Mouse (Mus musculus) liver, adult 2 months (tissue): ENCODE data around the gene C1s1. TPM values are rescaled to one million over a fixed set of nuclear protein-coding genes. Genes with fewer than 3 reads are reported as not detected.
"Not testable (repeated sequence)": the region's sequence is repeated elsewhere in the genome, so short reads cannot be mapped to it uniquely, and the experiment has no call there.

ENCODE experiments used
- DNase-seq: peaks from one replicate; pipeline ENCODE4 v3.0.0-alpha.2; 2011; ENCODE audit warnings: low read depth, low spot score; ENCODE audit errors: extremely low read depth
- H3K27ac ChIP-seq: fragments of 200-500 bp; replicated peaks from 2 replicates; pipeline ENCODE4 v1.5.1; 2012; ENCODE audit warnings: low read depth, mild to moderate bottlenecking, control low read depth, inconsistent platforms, low read length; ENCODE audit not compliant: insufficient read depth
- H3K27me3 ChIP-seq: fragments of 200-500 bp; 2 replicates; pipeline ENCODE4 v1.6.1; 2012; ENCODE audit warnings: mild to moderate bottlenecking, moderate library complexity, low read length, inconsistent platforms; ENCODE audit not compliant: control insufficient read depth, insufficient read depth
- H3K36me3 ChIP-seq: fragments of 200-500 bp; 2 replicates; pipeline ENCODE4 v1.6.1; 2012; ENCODE audit warnings: low read length, inconsistent platforms; ENCODE audit not compliant: control insufficient read depth, insufficient read depth
- H3K4me1 ChIP-seq: fragments of 200-500 bp; 2 replicates; pipeline ENCODE4 v1.6.1; 2011; ENCODE audit warnings: low read length; ENCODE audit not compliant: control insufficient read depth, insufficient read depth
- H3K4me3 ChIP-seq: fragments of 200-500 bp; 2 replicates; pipeline ENCODE4 v1.5.1; 2011; ENCODE audit warnings: low read depth, mild to moderate bottlenecking, control low read depth, low read length, moderate library complexity; ENCODE audit not compliant: insufficient read depth
- H3K79me2 ChIP-seq: fragments of 200-500 bp; 2 replicates; pipeline ENCODE4 v1.6.1; 2012; ENCODE audit warnings: inconsistent platforms, mild to moderate bottlenecking, low read length, moderate library complexity; ENCODE audit not compliant: control insufficient read depth, insufficient read depth
- H3K9ac ChIP-seq: fragments of 200-500 bp; 2 replicates; pipeline ENCODE4 v1.6.1; 2012; ENCODE audit warnings: low read depth, mild to moderate bottlenecking, control low read depth, inconsistent platforms, low read length
- CTCF ChIP-seq: fragments of 200-500 bp; IDR thresholded peaks from 2 replicates; pipeline ENCODE4 v1.5.1; 2011; ENCODE audit warnings: low read depth, low read length, control low read depth
- POLR2A ChIP-seq: fragments of 200-500 bp; IDR thresholded peaks from 2 replicates; pipeline ENCODE4 v1.6.1; 2011; ENCODE audit warnings: low read length, control low read depth; ENCODE audit not compliant: insufficient read depth; ENCODE audit errors: extremely low read depth
- WGBS: fragments of 180-500 bp; shearing (Covaris S2); methylation state at CpG from one replicate; pipeline ENCODE4 v1.1.7; 2018; 5-methylcytosine and 5-hydroxymethylcytosine counted together
- polyA plus RNA-seq: library from polyadenylated mRNA; depleted of rRNA; stranded (reverse); fragments of >200 nt; gene quantifications from 2 replicates; pipeline ENCODE4 v1.2.3, GENCODE M21; 2012; rRNA removed
- total RNA-seq: library from RNA; depleted of rRNA; stranded (reverse); fragments of >200 nt; gene quantifications from 2 replicates; pipeline ENCODE4 v1.2.3, GENCODE M21; 2014; rRNA removed

C1s1 gene
- total and polyA plus RNA-seq, 2 experiments = 206 to 554 TPM

GRCm38 (mm10) chr6:124484851-124485250 lies 57.3 kb downstream of the C1s1 start:
- H3K4me3 ChIP-seq = no peak overlapping the region
- H3K36me3 ChIP-seq = no peaks in the 10 kb centered on the region
- H3K27me3 ChIP-seq = no peaks in the 10 kb centered on the region
- H3K9ac ChIP-seq = no peak overlapping the region
- no peak overlapping the region for H3K27ac ChIP-seq
- no peaks in the 10 kb centered on the region for H3K79me2 ChIP-seq
- DNase-seq = no peak
- H3K4me1 ChIP-seq = peaks cover 19% of the 10 kb centered on the region
- TF ChIP-seq POLR2A (no peak), CTCF (no peak)
- 84% methylated on average over 7 of the region's 7 CpGs for WGBS

- H3K4me1 ChIP-seq = peaks cover 22% of the 10 kb centered on the region
- H3K27ac ChIP-seq, DNase-seq, H3K27me3 ChIP-seq, H3K4me3 ChIP-seq, H3K9ac ChIP-seq, H3K79me2 ChIP-seq, H3K36me3 ChIP-seq: not testable (repeated sequence)
- WGBS = 88% methylated on average over 3 of the region's 3 CpGs
These were observed 58.3 kb downstream of the C1s1 start for GRCm38 (mm10) chr6:124483831-124484230.

GRCm38 (mm10) chr6:124481571-124481970 lies 60.6 kb downstream of the C1s1 start:
- Histone ChIP-seq H3K4me3 (peak overlapping the region; percentile 53), H3K79me2 (no peaks in the 10 kb centered on the region), H3K27me3 (no peaks in the 10 kb centered on the region), H3K36me3 (no peaks in the 10 kb centered on the region), H3K9ac (peak overlapping the region; percentile 67), H3K27ac (peak overlapping the region; percentile 86), H3K4me1 (peaks cover 34% of the 10 kb centered on the region)
- 20% methylated on average over 6 of the region's 6 CpGs for WGBS
- TF ChIP-seq CTCF = peak; percentile 60
- TF ChIP-seq POLR2A = no peak
- peak; percentile 93 for DNase-seq

Other genes starting within 250 kb of the C1s1 start
- 6.4 and 15.7 TPM in 2 replicates for gene Cd163, start 237.7 kb downstream of the C1s1 start, total RNA-seq
- 1.1 TPM in 2 replicates for gene Cd163, start 237.7 kb downstream of the C1s1 start, polyA plus RNA-seq
- 73.7 and 88.4 TPM in 2 replicates for gene Pex5, start 127.3 kb downstream of the C1s1 start, total RNA-seq
- 79.3 and 86.3 TPM in 2 replicates for gene Pex5, start 127.3 kb downstream of the C1s1 start, polyA plus RNA-seq
- 1.6 and 2.7 TPM in 2 replicates for gene Clstn3, start 77.6 kb downstream of the C1s1 start, total RNA-seq
- gene Clstn3, start 77.6 kb downstream of the C1s1 start, polyA plus RNA-seq = 4.1 and 4.4 TPM in 2 replicates
- gene C1rl, start 49.2 kb downstream of the C1s1 start, total RNA-seq = 53.6 and 59.5 TPM in 2 replicates
- gene C1rl, start 49.2 kb downstream of the C1s1 start, polyA plus RNA-seq = 67.3 and 73.0 TPM in 2 replicates
- 165 and 177 TPM in 2 replicates for gene C1ra, start 30.0 kb downstream of the C1s1 start, total RNA-seq
- 92.5 and 119 TPM in 2 replicates for gene C1ra, start 30.0 kb downstream of the C1s1 start, polyA plus RNA-seq
- gene C1rb, start 27.9 kb upstream of the C1s1 start, total RNA-seq = under 0.01 TPM in 1 of 2 replicates, not detected in the other
- 0.12 TPM in 1 of 2 replicates, not detected in the other for gene C1rb, start 27.9 kb upstream of the C1s1 start, polyA plus RNA-seq
- gene C1s2, start 93.7 kb upstream of the C1s1 start, total RNA-seq = 0.09 TPM in 1 of 2 replicates, not detected in the other
- not detected in 2 replicates for gene C1s2, start 93.7 kb upstream of the C1s1 start, polyA plus RNA-seq
- gene Lpcat3, start 120.7 kb upstream of the C1s1 start, total RNA-seq = 72.4 and 99.9 TPM in 2 replicates
- 172 and 188 TPM in 2 replicates for gene Lpcat3, start 120.7 kb upstream of the C1s1 start, polyA plus RNA-seq
- 97.4 and 99.6 TPM in 2 replicates for gene Emg1, start 169.8 kb upstream of the C1s1 start, total RNA-seq
- 46.0 and 56.3 TPM in 2 replicates for gene Emg1, start 169.8 kb upstream of the C1s1 start, polyA plus RNA-seq
- 140 and 151 TPM in 2 replicates for gene Phb2, start 170.0 kb upstream of the C1s1 start, total RNA-seq
- 209 and 210 TPM in 2 replicates for gene Phb2, start 170.0 kb upstream of the C1s1 start, polyA plus RNA-seq
- gene Ptpn6, start 196.4 kb upstream of the C1s1 start, total RNA-seq = 16.7 and 19.7 TPM in 2 replicates
- gene Ptpn6, start 196.4 kb upstream of the C1s1 start, polyA plus RNA-seq = 17.3 and 17.8 TPM in 2 replicates
- gene Grcc10, start 199.0 kb upstream of the C1s1 start, total RNA-seq = 125 and 140 TPM in 2 replicates
- 203 and 216 TPM in 2 replicates for gene Grcc10, start 199.0 kb upstream of the C1s1 start, polyA plus RNA-seq
- not detected in 2 replicates for gene Gm45234, start 213.7 kb upstream of the C1s1 start, total RNA-seq
- gene Gm45234, start 213.7 kb upstream of the C1s1 start, polyA plus RNA-seq = not detected in 2 replicates
- gene Atn1, start 214.2 kb upstream of the C1s1 start, total RNA-seq = 1.4 and 1.5 TPM in 2 replicates
- 9.6 and 10.9 TPM in 2 replicates for gene Atn1, start 214.2 kb upstream of the C1s1 start, polyA plus RNA-seq
- 0.09 and 0.67 TPM in 2 replicates for gene Eno2, start 227.3 kb upstream of the C1s1 start, total RNA-seq
- 0.19 and 0.34 TPM in 2 replicates for gene Eno2, start 227.3 kb upstream of the C1s1 start, polyA plus RNA-seq
- not detected in 2 replicates for gene Lrrc23, start 237.4 kb upstream of the C1s1 start, total RNA-seq
- gene Lrrc23, start 237.4 kb upstream of the C1s1 start, polyA plus RNA-seq = not detected in 2 replicates